Mouse (Mus musculus) MEL (cell line): ENCODE data around the gene Rbm46. TPM values are rescaled to one million over a fixed set of nuclear protein-coding genes. Genes with fewer than 3 reads are reported as not detected.

ENCODE experiments used
- DNase-seq: peaks from one replicate; pipeline ENCODE4 v3.0.0; 2011; ENCODE audit warnings: low read depth, low spot score
- H3K27ac ChIP-seq: 2 replicates; pipeline ENCODE4 v1.5.1; 2012; ENCODE audit warnings: low read depth, mild to moderate bottlenecking, control low read depth, low read length, moderate library complexity; ENCODE audit not compliant: control insufficient read depth
- H3K27me3 ChIP-seq, 2 experiments: fragments of 150-350 bp in 1 of 2; sonication (generic) in 1 of 2; 2 replicates each; pipeline ENCODE4 v1.6.1; 2012; ENCODE audit warnings: low read length in 2 of 2, mild to moderate bottlenecking in 2 of 2, improper control_type of control experiment in 1 of 2, moderate library complexity in 1 of 2; ENCODE audit not compliant: insufficient read depth in 2 of 2, control insufficient read depth in 1 of 2
- H3K36me3 ChIP-seq, 2 experiments: 2 replicates each; pipeline ENCODE4 v1.6.1; 2012 to 2014; ENCODE audit warnings: low read length in 2 of 2, improper control_type of control experiment in 1 of 2, inconsistent platforms in 1 of 2, mild to moderate bottlenecking in 1 of 2; ENCODE audit not compliant: insufficient read depth in 2 of 2, control insufficient read depth in 1 of 2
- H3K4me1 ChIP-seq, 2 experiments: fragments of 150-350 bp in 1 of 2; sonication (generic) in 1 of 2; 2 replicates each; pipeline ENCODE4 v1.6.1; 2012; ENCODE audit warnings: low read length in 2 of 2, improper control_type of control experiment in 1 of 2, mild to moderate bottlenecking in 1 of 2; ENCODE audit not compliant: insufficient read depth in 2 of 2, control insufficient read depth in 1 of 2
- H3K4me3 ChIP-seq, 2 experiments: fragments of 150-350 bp in 1 of 2; sonication (generic) in 1 of 2; 2 replicates each; pipeline ENCODE4 v1.5.1; 2012; ENCODE audit warnings: low read depth in 2 of 2, low read length in 2 of 2, mild to moderate bottlenecking in 2 of 2, moderate library complexity in 2 of 2, control low read depth in 1 of 2, improper control_type of control experiment in 1 of 2; ENCODE audit not compliant: control insufficient read depth in 1 of 2, insufficient read depth in 1 of 2
- H3K79me2 ChIP-seq: 2 replicates; pipeline ENCODE4 v1.6.1; 2012; ENCODE audit warnings: mild to moderate bottlenecking, low read length, moderate library complexity; ENCODE audit not compliant: control insufficient read depth, poor library complexity, insufficient read depth
- H3K9ac ChIP-seq: 2 replicates; pipeline ENCODE4 v1.6.1; 2012; ENCODE audit warnings: low read depth, mild to moderate bottlenecking, control low read depth, low read length, moderate library complexity; ENCODE audit not compliant: control insufficient read depth, poor library complexity, severe bottlenecking
- H3K9me3 ChIP-seq: fragments of 150-350 bp; sonication (generic); replicated peaks from 2 replicates; pipeline ENCODE4 v1.6.1; 2012; ENCODE audit warnings: mild to moderate bottlenecking, low read length, improper control_type of control experiment, moderate library complexity; ENCODE audit not compliant: insufficient read depth
- BHLHE40 ChIP-seq: IDR thresholded peaks from 2 replicates; pipeline ENCODE4 v1.6.1; 2012; ENCODE audit warnings: low read depth, mild to moderate bottlenecking, inconsistent platforms, low read length, improper control_type of control experiment, borderline replicate concordance
- CHD2 ChIP-seq: IDR thresholded peaks from 2 replicates; pipeline ENCODE4 v1.6.1; 2011; ENCODE audit warnings: low read length, improper control_type of control experiment
- CTCF ChIP-seq, 3 experiments: IDR thresholded peaks in 2 of 3; conservative IDR thresholded peaks in 1 of 3; 2 replicates each; pipeline ENCODE4 v1.5.1; 2011 to 2012; ENCODE audit warnings: low read length in 3 of 3, low read depth in 2 of 3, mild to moderate bottlenecking in 2 of 3, improper control_type of control experiment in 1 of 3, inconsistent platforms in 1 of 3, mixed read lengths in 1 of 3, moderate library complexity in 1 of 3; ENCODE audit not compliant: control insufficient read depth in 1 of 3, insufficient read depth in 1 of 3, poor library complexity in 1 of 3, severe bottlenecking in 1 of 3
- E2F4 ChIP-seq: IDR thresholded peaks from 2 replicates; pipeline ENCODE4 v1.6.1; 2011; ENCODE audit warnings: low read depth, low read length, improper control_type of control experiment, borderline replicate concordance
- ELF1 ChIP-seq: IDR thresholded peaks from 2 replicates; pipeline ENCODE4 v1.6.1; 2014; ENCODE audit warnings: low read depth, mild to moderate bottlenecking, inconsistent platforms, low read length, improper control_type of control experiment, moderate library complexity
- EP300 ChIP-seq, 2 experiments: IDR thresholded peaks; 2 replicates each; pipeline ENCODE4 v1.6.1; 2011; ENCODE audit warnings: improper control_type of control experiment in 2 of 2, low read length in 2 of 2, low read depth in 1 of 2, mild to moderate bottlenecking in 1 of 2
- ETS1 ChIP-seq: IDR thresholded peaks from 2 replicates; pipeline ENCODE4 v1.6.1; 2012; ENCODE audit warnings: low read depth, mild to moderate bottlenecking, inconsistent platforms, low read length, improper control_type of control experiment, moderate library complexity
- GATA1 ChIP-seq: IDR thresholded peaks from 2 replicates; pipeline ENCODE4 v1.6.1; 2011; ENCODE audit warnings: low read depth, low read length, improper control_type of control experiment
- HCFC1 ChIP-seq: IDR thresholded peaks from 2 replicates; pipeline ENCODE4 v1.6.1; 2012; ENCODE audit warnings: low read depth, mild to moderate bottlenecking, inconsistent platforms, low read length, improper control_type of control experiment, moderate library complexity
- JUND ChIP-seq: IDR thresholded peaks from 2 replicates; pipeline ENCODE4 v1.6.1; 2011; ENCODE audit warnings: low read depth, mild to moderate bottlenecking, improper control_type of control experiment, low read length
- KAT2A ChIP-seq: conservative IDR thresholded peaks from 2 replicates; pipeline ENCODE4 v1.6.1; 2012; ENCODE audit warnings: low read depth, low read length, improper control_type of control experiment, inconsistent platforms
- MAFK ChIP-seq: IDR thresholded peaks from 2 replicates; pipeline ENCODE4 v1.6.1; 2011; ENCODE audit warnings: low read depth, mild to moderate bottlenecking, low read length, improper control_type of control experiment, borderline replicate concordance
- NRF1 ChIP-seq: IDR thresholded peaks from 2 replicates; pipeline ENCODE4 v1.6.1; 2014; ENCODE audit warnings: low read depth, mild to moderate bottlenecking, inconsistent platforms, low read length, improper control_type of control experiment, moderate library complexity; ENCODE audit not compliant: poor library complexity, insufficient read depth, severe bottlenecking
- POLR2AphosphoS5 ChIP-seq: IDR thresholded peaks from 2 replicates; pipeline ENCODE4 v1.6.1; 2012; ENCODE audit warnings: low read depth, borderline replicate concordance, mild to moderate bottlenecking, inconsistent platforms, low read length, moderate library complexity, mixed read lengths
- RCOR1 ChIP-seq: IDR thresholded peaks from 2 replicates; pipeline ENCODE4 v1.6.1; 2012; ENCODE audit warnings: low read depth, mild to moderate bottlenecking, inconsistent platforms, low read length, improper control_type of control experiment
- SIN3A ChIP-seq: IDR thresholded peaks from 2 replicates; pipeline ENCODE4 v1.6.1; 2012; ENCODE audit warnings: low read length, improper control_type of control experiment, inconsistent platforms
- TAL1 ChIP-seq: IDR thresholded peaks from 2 replicates; pipeline ENCODE4 v1.6.1; 2012; ENCODE audit warnings: mild to moderate bottlenecking, inconsistent platforms, low read length, moderate library complexity, mixed read lengths
- TCF12 ChIP-seq: IDR thresholded peaks from 2 replicates; pipeline ENCODE4 v1.6.1; 2014; ENCODE audit warnings: low read depth, mild to moderate bottlenecking, inconsistent platforms, low read length, improper control_type of control experiment, moderate library complexity
- UBTF ChIP-seq: IDR thresholded peaks from 2 replicates; pipeline ENCODE4 v1.6.1; 2012; ENCODE audit warnings: low read depth, mild to moderate bottlenecking, inconsistent platforms, low read length, improper control_type of control experiment, moderate library complexity, borderline replicate concordance; ENCODE audit not compliant: insufficient read depth
- USF1 ChIP-seq: IDR thresholded peaks from 2 replicates; pipeline ENCODE4 v1.6.1; 2014; ENCODE audit warnings: low read depth, mild to moderate bottlenecking, inconsistent platforms, low read length, improper control_type of control experiment, moderate library complexity
- ZC3H11A ChIP-seq: IDR thresholded peaks from 2 replicates; pipeline ENCODE4 v1.6.1; 2012; ENCODE audit warnings: low read depth, mild to moderate bottlenecking, inconsistent platforms, low read length, improper control_type of control experiment
- ZKSCAN1 ChIP-seq: IDR thresholded peaks from 2 replicates; pipeline ENCODE4 v1.6.1; 2012; ENCODE audit warnings: low read depth, mild to moderate bottlenecking, inconsistent platforms, low read length, improper control_type of control experiment, moderate library complexity
- ZNF384 ChIP-seq: IDR thresholded peaks from 2 replicates; pipeline ENCODE4 v1.6.1; 2012; ENCODE audit warnings: low read depth, mild to moderate bottlenecking, inconsistent platforms, low read length, improper control_type of control experiment
- polyA plus RNA-seq, 2 experiments: library from polyadenylated mRNA; stranded (reverse) in 1 of 2; unstranded in 1 of 2; fragments of >175 nt in 1 of 2; fragments of >200 nt in 1 of 2; gene quantifications; 2 replicates each; pipeline versions ENCODE4 v1.2.1 to v1.2.4; 2012; ENCODE audit warnings: low replicate concordance in 2 of 2, low read depth in 1 of 2; ENCODE audit not compliant: insufficient read length in 2 of 2, insufficient read depth in 1 of 2, missing spikeins in 1 of 2
- total RNA-seq: library from RNA; depleted of rRNA; stranded (reverse); fragments of 300-350 nt; gene quantifications from 2 replicates; pipeline ENCODE4 v1.2.3, GENCODE M21; 2012

Gene Rbm46
- total and polyA plus RNA-seq, 3 experiments: not detected

- no peak for DNase-seq
- H3K27ac ChIP-seq: no peak overlapping the region
- H3K4me3 ChIP-seq: no peak overlapping the region
- no peak overlapping the region for H3K9ac ChIP-seq
- H3K27me3 ChIP-seq: no peaks in the 10 kb centered on the region
- TF ChIP-seq RCOR1 (no peak), ZC3H11A (no peak), EP300 (IDR thresholded peaks at IDR 0.05; ENCODE audit: low read depth in 1 of 2, low read length in 2 of 2) (no peak), JUND (no peak), NRF1 (no peak), MAFK (no peak)
- H3K36me3 ChIP-seq: no peaks in the 10 kb centered on the region
- H3K79me2 ChIP-seq: no peaks in the 10 kb centered on the region
- no peaks in the 10 kb centered on the region for H3K4me1 ChIP-seq
- H3K9me3 ChIP-seq: no peaks in the 10 kb centered on the region
Observed at GRCm38 (mm10) chr3:82799735-82800469, 76.4 kb downstream of the Rbm46 start.

- Histone ChIP-seq H3K9ac (no peak overlapping the region), H3K36me3 (no peaks in the 10 kb centered on the region), H3K9me3 (no peaks in the 10 kb centered on the region), H3K27me3 (no peaks in the 10 kb centered on the region), H3K27ac (no peak overlapping the region), H3K4me1 (no peaks in the 10 kb centered on the region), H3K79me2 (no peaks in the 10 kb centered on the region), H3K4me3 (no peak overlapping the region)
- no peak for TF ChIP-seq GATA1
- TF ChIP-seq KAT2A: no peak
- no peak for TF ChIP-seq BHLHE40
- no peak for TF ChIP-seq ZKSCAN1
- TF ChIP-seq ZNF384: no peak
- no peak for TF ChIP-seq CHD2
- no peak for TF ChIP-seq SIN3A
- TF ChIP-seq USF1: no peak
- no peak for TF ChIP-seq RCOR1
- TF ChIP-seq TCF12: no peak
- DNase-seq: no peak
Observed at GRCm38 (mm10) chr3:82793656-82794055, 82.6 kb downstream of the Rbm46 start.

GRCm38 (mm10) chr3:82791663-82792062 is 84.6 kb downstream of the Rbm46 start:
- TF ChIP-seq ELF1 (no peak), TAL1 (no peak), UBTF (no peak), CTCF (IDR thresholded peaks at IDR 0.05 in 2 of 3, conservative IDR thresholded peaks at IDR 0.05 in 1 of 3; ENCODE audit: control insufficient read depth in 1 of 3, insufficient read depth in 1 of 3, low read depth in 2 of 3, low read length in 3 of 3, poor library complexity in 1 of 3, severe bottlenecking in 1 of 3) (no peak), SIN3A (no peak), ETS1 (no peak), E2F4 (no peak), POLR2AphosphoS5 (no peak), HCFC1 (no peak), MAFK (no peak), KAT2A (no peak)
- H3K9ac ChIP-seq: no peak overlapping the region
- H3K79me2 ChIP-seq: no peaks in the 10 kb centered on the region
- DNase-seq: no peak
- H3K9me3 ChIP-seq: no peaks in the 10 kb centered on the region
- H3K36me3 ChIP-seq: no peaks in the 10 kb centered on the region
- H3K27me3 ChIP-seq: no peaks in the 10 kb centered on the region
- H3K4me1 ChIP-seq: no peaks in the 10 kb centered on the region
- no peak overlapping the region for H3K4me3 ChIP-seq
- no peak overlapping the region for H3K27ac ChIP-seq
